Mouse (Mus musculus): ENCODE data around the gene Syt13. TPM values are rescaled to one million over a fixed set of nuclear protein-coding genes. Genes with fewer than 3 reads are reported as not detected.

The Syt13 gene
- 0.13 TPM for polyA plus RNA-seq (2017; shearing (Covaris generic))

GRCm38 (mm10) chr2:92914933-92915553, at the start of gene Syt13:
Gene Syt13 (plus strand): TSS chr2:92915098.

Other genes starting within 250 kb of the Syt13 start
- 3.5 TPM for gene Prdm11, start 131.1 kb downstream of the Syt13 start, polyA plus RNA-seq (2017; shearing (Covaris generic))